Comparison of ENCODE assay signal across 7 mouse cellular contexts in the genomic region with DNA sequence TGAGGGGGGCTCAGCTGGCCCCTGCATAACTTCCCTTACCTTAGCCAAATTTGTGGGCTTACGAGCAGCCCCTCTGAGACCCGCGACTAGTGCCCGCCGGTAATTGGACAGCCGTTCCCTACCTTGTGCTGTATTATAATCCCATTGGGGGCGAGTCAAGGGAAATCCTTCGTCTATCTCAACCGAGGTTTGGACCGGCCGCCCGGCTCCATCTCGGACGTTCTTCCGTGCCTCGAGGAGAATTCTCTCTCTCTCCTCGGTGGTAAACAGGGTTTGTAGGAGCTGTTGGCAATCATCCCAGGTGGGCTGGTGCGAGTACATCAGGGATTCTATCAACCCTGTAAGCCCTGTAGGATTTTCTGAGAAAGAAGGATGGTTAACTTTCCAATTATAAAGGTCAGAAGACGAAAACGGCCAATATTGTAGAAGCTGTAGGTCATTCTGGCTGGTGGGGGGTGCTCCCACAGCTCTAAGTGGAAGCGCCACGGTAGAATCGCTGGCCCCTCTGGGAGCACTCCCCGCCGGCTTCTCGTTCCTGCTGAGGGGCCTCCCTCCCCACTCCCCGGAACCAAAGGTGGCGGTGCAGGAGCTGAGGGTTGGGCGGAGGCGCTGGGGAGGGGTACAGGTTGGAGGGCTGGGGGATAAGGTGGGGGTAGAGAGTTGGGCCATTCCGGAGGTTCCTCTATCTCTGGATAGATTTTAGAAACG.
DNase-seq lines count a peak whose midpoint lies in the region; ATAC-seq and TF ChIP-seq lines count a peak whose summit lies in the region.

No protein-coding gene starts in this region.

- H3K4me2 ChIP-seq in embryonic facial prominence, embryonic 13.5 days = no peak overlapping the region
- H3K4me2 ChIP-seq in liver, postnatal 0 days (ENCODE audit: low read depth, low read length) = no peak overlapping the region

- no peak overlapping the region for H3K4me3 ChIP-seq in embryonic facial prominence, embryonic 13.5 days
- peak overlapping the region; percentile 2; the same call in 1 of the 2 replicates for H3K4me3 ChIP-seq in hindbrain, embryonic 10.5 days
- H3K4me3 ChIP-seq in liver, postnatal 0 days (ENCODE audit: low read depth, low read length) = no peak overlapping the region

- peaks cover 28% of the 10 kb centered on the region for H3K27me3 ChIP-seq in embryonic facial prominence, embryonic 13.5 days
- peaks cover 43% of the 10 kb centered on the region for H3K27me3 ChIP-seq in hindbrain, embryonic 10.5 days (ENCODE audit: insufficient read depth, poor library complexity, severe bottlenecking)
- H3K27me3 ChIP-seq in liver, postnatal 0 days (ENCODE audit: insufficient read depth, low read length) = no peaks in the 10 kb centered on the region

- TF ChIP-seq CTCF in liver, postnatal 0 days (IDR thresholded peaks at IDR 0.05; ENCODE audit: low read depth) = no peak

- H3K36me3 ChIP-seq in embryonic facial prominence, embryonic 13.5 days = peaks cover 41% of the 10 kb centered on the region
- H3K36me3 ChIP-seq in hindbrain, embryonic 10.5 days = peaks cover 46% of the 10 kb centered on the region
- no peaks in the 10 kb centered on the region for H3K36me3 ChIP-seq in liver, postnatal 0 days (replicated peaks; ENCODE audit: insufficient read depth, low read length)

- no peak overlapping the region for H3K9ac ChIP-seq in embryonic facial prominence, embryonic 13.5 days
- no peak overlapping the region for H3K9ac ChIP-seq in liver, postnatal 0 days (replicated peaks)

- DNase-seq in retina, postnatal 1 day = peak; percentile 11
- DNase-seq in retina, embryonic 14.5 days (ENCODE audit: low spot score) = no peak
- DNase-seq in hindbrain, embryonic 10.5 days (ENCODE audit: low spot score) = peak; percentile 29
- peak; percentile 51 for DNase-seq in liver, postnatal 0 days
- peak; percentile 5 to 20 for DNase-seq in spleen, postnatal 36 days (ENCODE audit: low spot score in 2 of 2)
- DNase-seq in layer of hippocampus, adult 11-12 months (ENCODE audit: low spot score) = no peak

- H3K27ac ChIP-seq in embryonic facial prominence, embryonic 13.5 days = no peak overlapping the region
- H3K27ac ChIP-seq in hindbrain, embryonic 10.5 days = no peak overlapping the region
- no peak overlapping the region for H3K27ac ChIP-seq in liver, postnatal 0 days (ENCODE audit: low read depth)

- 68% methylated on average over 32 of the region's 32 CpGs for WGBS in embryonic facial prominence, embryonic 13.5 days
- WGBS in hindbrain, embryonic 10.5 days = 66% methylated on average over 32 of the region's 32 CpGs
- WGBS in liver, postnatal 0 days (ENCODE audit: insufficient replicate concordance) = 64% methylated on average over 32 of the region's 32 CpGs

- peaks cover 64% of the 10 kb centered on the region for H3K9me3 ChIP-seq in embryonic facial prominence, embryonic 13.5 days
- peaks cover 75% of the 10 kb centered on the region for H3K9me3 ChIP-seq in hindbrain, embryonic 10.5 days
- peaks cover 53% of the 10 kb centered on the region for H3K9me3 ChIP-seq in liver, postnatal 0 days (ENCODE audit: low read length)

- H3K4me1 ChIP-seq in embryonic facial prominence, embryonic 13.5 days = no peaks in the 10 kb centered on the region
- H3K4me1 ChIP-seq in hindbrain, embryonic 10.5 days (replicated peaks) = no peaks in the 10 kb centered on the region
- no peaks in the 10 kb centered on the region for H3K4me1 ChIP-seq in liver, postnatal 0 days (ENCODE audit: insufficient read depth)

- TF ChIP-seq EP300 in liver, postnatal 0 days (IDR thresholded peaks at IDR 0.05; ENCODE audit: low read depth) = no peak

- peak; percentile 65 for ATAC-seq in embryonic facial prominence, embryonic 13.5 days (ENCODE audit: insufficient number of reproducible peaks, insufficient read depth, low FRiP score, low TSS enrichment, low read depth)
- ATAC-seq in liver, postnatal 0 days = peak; percentile 28

Comparison
In these comparisons a context has a peak if more than half of its experiments do, and no peak if none do; other contexts are left out.
1. DNase-seq: peak in retina, postnatal 1 day (single experiment), hindbrain, embryonic 10.5 days (single experiment), liver, postnatal 0 days (single experiment) and spleen, postnatal 36 days (2 of 2); none in retina, embryonic 14.5 days (single experiment) and layer of hippocampus, adult 11-12 months (single experiment).